ENCODE assay signal across 9 mouse cellular contexts in the genomic region with DNA sequence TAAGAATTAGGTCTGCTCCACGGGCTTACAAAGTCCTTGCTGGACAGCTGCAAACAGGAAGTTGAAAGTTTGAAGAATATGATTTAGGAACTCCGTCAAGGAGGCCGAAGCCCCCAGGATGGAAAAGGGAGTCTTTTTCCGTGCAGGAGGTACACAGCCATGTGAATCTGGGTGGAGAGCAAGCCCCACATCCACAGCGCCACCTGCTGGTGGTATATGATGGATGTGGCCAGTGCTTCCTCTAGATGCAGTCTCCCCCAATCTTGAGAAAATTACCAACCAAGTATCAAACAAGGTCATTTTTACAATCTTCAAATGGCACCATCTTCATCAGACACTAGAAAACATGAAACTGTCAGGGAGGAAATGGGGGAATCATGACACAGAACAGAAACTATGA. TPM values are rescaled to one million over a fixed set of nuclear protein-coding genes. Genes with fewer than 3 reads are reported as not detected.
DNase-seq lines count a peak whose midpoint lies in the region; ATAC-seq and TF ChIP-seq lines count a peak whose summit lies in the region.
"Had no signal": no experiment of that assay in that cellular context is flagged by ENCODE, and none has a peak within 500 bp of the region (broad histone marks: within the 10 kb centered on the region; RNA-seq: fewer than 3 reads in every experiment).

No protein-coding gene starts in this region.

- no peak for TF ChIP-seq POLR2A in lung, adult 2 months (IDR thresholded peaks at IDR 0.05; ENCODE audit: borderline replicate concordance, extremely low read depth, low read depth, low read length)

- H3K4me1 ChIP-seq in embryonic facial prominence, embryonic 11.5 days (ENCODE audit: control insufficient read depth, insufficient read depth, low read length), result no peaks in the 10 kb centered on the region
- no peaks in the 10 kb centered on the region for H3K4me1 ChIP-seq in lung, adult 2 months (ENCODE audit: control insufficient read depth, insufficient read depth, low read length)

- no peaks in the 10 kb centered on the region for H3K27me3 ChIP-seq in embryonic facial prominence, embryonic 11.5 days (ENCODE audit: control insufficient read depth, insufficient read depth, low read length)
- H3K27me3 ChIP-seq: heart, embryonic 13.5 days had no signal

- no peaks in the 10 kb centered on the region for H3K9me3 ChIP-seq in embryonic facial prominence, embryonic 11.5 days (replicated peaks; ENCODE audit: control insufficient read depth, low read length)
- H3K9me3 ChIP-seq: heart, embryonic 13.5 days had no signal

- H3K36me3 ChIP-seq in embryonic facial prominence, embryonic 11.5 days (replicated peaks; ENCODE audit: control insufficient read depth, insufficient read depth, low read depth, low read length), result peaks cover 16% of the 10 kb centered on the region

- peak; percentile 92 for TF ChIP-seq CTCF in lung, adult 2 months (IDR thresholded peaks at IDR 0.05; ENCODE audit: insufficient read depth, low read length)

- 70% methylated on average over 5 of the region's 5 CpGs for WGBS in embryonic facial prominence, embryonic 11.5 days
- 44% methylated on average over 5 of the region's 5 CpGs for WGBS in lung, adult 2 months

- H3K4me2 ChIP-seq in embryonic facial prominence, embryonic 11.5 days (ENCODE audit: low read depth, low read length), result no peak overlapping the region
- H3K4me2 ChIP-seq: heart, embryonic 13.5 days had no signal

- H3K9ac ChIP-seq in embryonic facial prominence, embryonic 11.5 days (replicated peaks; ENCODE audit: low read length), result no peak overlapping the region
- H3K9ac ChIP-seq: heart, embryonic 13.5 days had no signal

- no peak for ATAC-seq in embryonic facial prominence, embryonic 11.5 days (replicated peaks; ENCODE audit: insufficient number of reproducible peaks, low FRiP score, low TSS enrichment, low read depth)

- DNase-seq in adrenal gland, adult (ENCODE audit: inconsistent age in 2 of 2, low spot score in 1 of 2), result peak; percentile 62 to 82
- no peak for DNase-seq in adrenal gland, adult 8-10 months
- peak; percentile 73 to 83 for DNase-seq in left cerebral cortex, adult 18-20 months (ENCODE audit: low spot score in 2 of 2)
- DNase-seq in left cerebral cortex, adult 8-10 months (ENCODE audit: low spot score in 2 of 2), result no peak
- DNase-seq in adipocyte (ENCODE audit: low spot score), result peak; percentile 77
- peak; percentile 70 for DNase-seq in embryonic facial prominence, embryonic 11.5 days (ENCODE audit: low spot score)
- DNase-seq in lung, adult 2 months, result peak; percentile 59
- DNase-seq in spleen, postnatal 4 days (ENCODE audit: low spot score in 2 of 2), result peak; percentile 65 to 89

- H3K27ac ChIP-seq in embryonic facial prominence, embryonic 11.5 days (replicated peaks; ENCODE audit: low read depth, low read length), result no peak overlapping the region
- H3K27ac ChIP-seq: heart, embryonic 13.5 days had no signal

- no peak overlapping the region for H3K4me3 ChIP-seq in embryonic facial prominence, embryonic 11.5 days (ENCODE audit: low read depth, low read length)
- H3K4me3 ChIP-seq in lung, adult 2 months (replicated peaks; ENCODE audit: extremely low read depth, low read depth, low read length), result no peak overlapping the region
- H3K4me3 ChIP-seq: heart, embryonic 13.5 days had no signal

RNA-seq across cellular contexts. Expression of gene Mcm2, which starts 5.0 kb away (rescaled TPM):
- 10 to 100 TPM; 26.9 to 51.6 (median 35.2) TPM for total RNA-seq in adrenal gland, adult 8-10 months (2022)
- total RNA-seq in left cerebral cortex, adult 18-20 months (2021), result 1 to 10 TPM; 3.7 to 6.8 TPM
- 1 to 10 TPM; 4.0 to 9.0 (median 4.6) TPM for total RNA-seq in left cerebral cortex, adult 8-10 months (2022)
- polyA plus RNA-seq in embryonic facial prominence, embryonic 11.5 days (2014; fragmentation: Nextera tagmentation; extraction: Ambion mirVana), result 202 and 203 TPM in 2 replicates
- 11.1 and 12.6 TPM in 2 replicates for polyA plus RNA-seq in lung, adult 2 months (2012; rRNA removed)

RNA-seq across cellular contexts. Expression of gene Tpra1, which starts 8.5 kb away (rescaled TPM):
- total RNA-seq in adrenal gland, adult 8-10 months (2022), result 100 to 1,000 TPM; 122 to 168 (median 148) TPM
- total RNA-seq in left cerebral cortex, adult 18-20 months (2021), result 10 to 100 TPM; 45.5 to 47.2 TPM
- total RNA-seq in left cerebral cortex, adult 8-10 months (2022), result 10 to 100 TPM; 43.9 to 53.4 (median 47.6) TPM
- 41.0 and 45.0 TPM in 2 replicates for polyA plus RNA-seq in embryonic facial prominence, embryonic 11.5 days (2014; fragmentation: Nextera tagmentation; extraction: Ambion mirVana)
- 176 and 184 TPM in 2 replicates for polyA plus RNA-seq in lung, adult 2 months (2012; rRNA removed)

RNA-seq across cellular contexts. Expression of gene Podxl2, which starts 18.7 kb away (rescaled TPM):
- total RNA-seq in adrenal gland, adult 8-10 months (2022), result 100 to 1,000 TPM in 2 of 4 experiments, 10 to 100 TPM in 2; 40.6 to 123 (median 83.0) TPM
- 100 to 1,000 TPM; 202 to 219 TPM for total RNA-seq in left cerebral cortex, adult 18-20 months (2021)
- total RNA-seq in left cerebral cortex, adult 8-10 months (2022), result 100 to 1,000 TPM; 190 to 207 (median 195) TPM
- polyA plus RNA-seq in embryonic facial prominence, embryonic 11.5 days (2014; fragmentation: Nextera tagmentation; extraction: Ambion mirVana), result 56.8 and 71.1 TPM in 2 replicates
- polyA plus RNA-seq in lung, adult 2 months (2012; rRNA removed), result 35.8 and 51.4 TPM in 2 replicates

RNA-seq across cellular contexts. Expression of gene Abtb1, which starts 51.8 kb away (rescaled TPM):
- total RNA-seq in adrenal gland, adult 8-10 months (2022), result 10 to 100 TPM; 32.5 to 43.7 (median 39.8) TPM
- total RNA-seq in left cerebral cortex, adult 18-20 months (2021), result 10 to 100 TPM; 38.8 to 44.3 TPM
- 10 to 100 TPM; 38.1 to 45.4 (median 43.1) TPM for total RNA-seq in left cerebral cortex, adult 8-10 months (2022)
- polyA plus RNA-seq in embryonic facial prominence, embryonic 11.5 days (2014; fragmentation: Nextera tagmentation; extraction: Ambion mirVana), result 13.7 and 16.5 TPM in 2 replicates
- 80.0 and 90.8 TPM in 2 replicates for polyA plus RNA-seq in lung, adult 2 months (2012; rRNA removed)

Comparison
In these comparisons a context has a peak if more than half of its experiments do, and no peak if none do; other contexts are left out.
1. DNase-seq: peak in adrenal gland, adult (2 of 2), left cerebral cortex, adult 18-20 months (2 of 2), adipocyte (single experiment), embryonic facial prominence, embryonic 11.5 days (single experiment), lung, adult 2 months (single experiment) and spleen, postnatal 4 days (2 of 2); none in adrenal gland, adult 8-10 months (single experiment) and left cerebral cortex, adult 8-10 months (0 of 2).